Mouse (Mus musculus) lung, adult 10 weeks (tissue): Measurements from ENCODE around the gene Rinl. TPM values are rescaled to one million over a fixed set of nuclear protein-coding genes. Genes with fewer than 3 reads are reported as not detected.

ENCODE experiments used
- polyA plus RNA-seq: library from polyadenylated mRNA; stranded (reverse); fragments of 350-450 nt; fragmentation: Illumina TruSeq; extraction: RNeasy Lipid Tissue Mini Kit (QIAGEN cat#74804); gene quantifications from one replicate; pipeline ENCODE4 v1.2.3, GENCODE M21; 2014; ENCODE audit warnings: low read depth, low replicate concordance; ENCODE audit not compliant: insufficient read depth

The Rinl gene
- 16.0 TPM for polyA plus RNA-seq

GRCm38 (mm10) chr7:28788307-28789195, at the start of gene Rinl:
TSS of gene Rinl (plus strand) at chr7:28788969.

GRCm38 (mm10) chr7:28741709-28742438, 46.9 kb upstream of the Rinl start, which contains the start of the genes Mrps12 and Sars2:
TSS of gene Mrps12 (minus strand) at chr7:28741820.
TSS of gene Sars2 (plus strand) at chr7:28741992.

GRCm38 (mm10) chr7:28756079-28756478, 32.7 kb upstream of the Rinl start, which contains the start of gene Ccer2:
TSS of gene Ccer2 (plus strand) at chr7:28756174.

GRCm38 (mm10) chr7:28766173-28766879, 22.4 kb upstream of the Rinl start, which contains the start of gene Sirt2:
TSS of gene Sirt2 (plus strand) at chr7:28766735.

GRCm38 (mm10) chr7:28767462-28767965, 21.3 kb upstream of the Rinl start, which contains the start of gene Nfkbib:
TSS of gene Nfkbib (minus strand) at chr7:28767512.

GRCm38 (mm10) chr7:28808221-28808941, 19.6 kb downstream of the Rinl start, which contains the start of gene Hnrnpl:
TSS of gene Hnrnpl (plus strand) at chr7:28808541.

GRCm38 (mm10) chr7:28824941-28825685, 36.3 kb downstream of the Rinl start, which contains the start of gene Ech1:
TSS of gene Ech1 (plus strand) at chr7:28825217.

GRCm38 (mm10) chr7:28833723-28834347, 45.1 kb downstream of the Rinl start, which contains the start of gene Lgals4:
TSS of gene Lgals4 (plus strand) at chr7:28833854.

Other genes starting within 250 kb of the Rinl start
- not detected for gene Sycn, start 248.1 kb upstream of the Rinl start, polyA plus RNA-seq
- gene Nccrp1, start 241.7 kb upstream of the Rinl start, polyA plus RNA-seq = 0.65 TPM
- 12.4 TPM for gene Samd4b, start 190.8 kb upstream of the Rinl start, polyA plus RNA-seq
- gene Pak4, start 190.8 kb upstream of the Rinl start, polyA plus RNA-seq = 22.3 TPM
- not detected for gene Acp7, start 157.6 kb upstream of the Rinl start, polyA plus RNA-seq
- gene Fbxo27, start 96.1 kb upstream of the Rinl start, polyA plus RNA-seq = 0.96 TPM
- 2.8 TPM for gene Fbxo17, start 72.2 kb upstream of the Rinl start, polyA plus RNA-seq
- gene Mrps12, start 47.1 kb upstream of the Rinl start, polyA plus RNA-seq = 66.0 TPM
- gene Sars2, start 47.0 kb upstream of the Rinl start, polyA plus RNA-seq = 3.8 TPM
- not detected for gene Ccer2, start 32.8 kb upstream of the Rinl start, polyA plus RNA-seq
- gene Sirt2, start 22.2 kb upstream of the Rinl start, polyA plus RNA-seq = 47.9 TPM
- 29.6 TPM for gene Nfkbib, start 21.5 kb upstream of the Rinl start, polyA plus RNA-seq
- 124 TPM for gene Hnrnpl, start 19.6 kb downstream of the Rinl start, polyA plus RNA-seq
- 181 TPM for gene Ech1, start 36.2 kb downstream of the Rinl start, polyA plus RNA-seq
- 7.3 TPM for gene Lgals4, start 44.9 kb downstream of the Rinl start, polyA plus RNA-seq
- gene Lgals7, start 74.9 kb downstream of the Rinl start, polyA plus RNA-seq = 4.1 TPM
- 0.07 TPM for gene Capn12, start 92.5 kb downstream of the Rinl start, polyA plus RNA-seq
- gene Actn4, start 173.4 kb downstream of the Rinl start, polyA plus RNA-seq = 93.9 TPM
- 297 TPM for gene Eif3k, start 192.9 kb downstream of the Rinl start, polyA plus RNA-seq
- gene Map4k1, start 193.1 kb downstream of the Rinl start, polyA plus RNA-seq = 16.5 TPM